Mouse (Mus musculus): Measurements from ENCODE around the gene A830018L16Rik.

DNA sequence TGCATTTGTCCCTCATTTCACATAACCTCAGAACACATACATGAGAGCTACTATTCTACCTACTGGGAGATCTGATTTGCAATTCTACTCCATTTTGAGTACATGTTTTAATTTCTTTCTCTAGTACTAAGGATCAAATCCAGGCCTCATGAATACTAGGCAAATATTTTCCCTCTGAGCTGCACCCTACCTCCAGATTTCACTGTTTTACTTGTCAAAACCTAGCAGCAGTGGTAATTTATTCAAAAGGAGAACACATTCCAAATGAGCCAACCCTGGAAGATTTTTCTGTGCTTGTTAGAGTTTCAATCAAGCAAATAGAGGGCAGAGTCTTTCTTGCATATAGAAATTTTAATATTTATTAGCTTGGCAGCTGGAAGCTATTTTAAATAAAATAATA is 238.9 kb downstream of the A830018L16Rik start:
- no peak for TF ChIP-seq POLR2A (IDR thresholded peaks at IDR 0.05; ENCODE audit: extremely low read depth, insufficient read depth, low read length)
- TF ChIP-seq CTCF (IDR thresholded peaks at IDR 0.05; ENCODE audit: extremely low read depth, insufficient read depth, low read length) = no peak
